Mouse (Mus musculus): ENCODE data around the gene 6430628N08Rik. TPM values are rescaled to one million over a fixed set of nuclear protein-coding genes. Genes with fewer than 3 reads are reported as not detected.

Gene 6430628N08Rik
- polyA plus RNA-seq, 2 experiments: not detected

DNA sequence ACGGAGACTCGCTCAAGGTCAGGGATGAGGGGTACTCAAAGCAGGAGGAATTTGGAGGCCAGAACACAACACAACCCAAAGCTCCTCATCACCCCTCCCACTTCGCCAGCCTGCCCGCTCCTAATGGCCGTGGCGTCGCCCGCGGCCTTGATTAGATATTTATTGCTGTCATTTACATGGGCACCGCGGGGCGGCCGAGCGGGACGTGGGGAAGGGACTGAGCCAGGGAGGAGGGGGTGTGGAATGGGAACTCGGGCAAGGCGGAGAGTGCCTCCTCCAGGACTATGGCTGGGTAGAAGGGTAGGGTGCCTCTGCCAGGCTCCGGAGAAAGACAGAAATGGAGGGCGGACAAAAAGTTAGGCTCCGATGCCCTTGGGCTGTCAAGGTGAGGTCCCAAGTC, 46.2 kb downstream of the 6430628N08Rik start:
- H3K9ac ChIP-seq (replicated peaks): no peak overlapping the region
- ATAC-seq (ENCODE audit: insufficient read depth) (no peak), DNase-seq (ENCODE audit: low read depth in 3 of 3, low spot score in 3 of 3) (no peak)
- no peak overlapping the region for H3K27ac ChIP-seq
- H3K4me3 ChIP-seq (ENCODE audit: insufficient read depth in 1 of 2, low read depth in 2 of 2, low read length in 2 of 2): no peak overlapping the region
- H3K9me3 ChIP-seq (ENCODE audit: control insufficient read depth, low read length): no peaks in the 10 kb centered on the region
- H3K4me1 ChIP-seq (replicated peaks; ENCODE audit: control insufficient read depth in 2 of 2, insufficient read depth in 2 of 2, low read length in 1 of 2): no peaks in the 10 kb centered on the region
- WGBS (ENCODE audit: insufficient replicate concordance): 2% methylated on average over 20 of the region's 20 CpGs
- TF ChIP-seq EP300 (IDR thresholded peaks at IDR 0.05; ENCODE audit: low read depth): no peak
- no peak for TF ChIP-seq CTCF (IDR thresholded peaks at IDR 0.05; ENCODE audit: low read depth)
- H3K4me2 ChIP-seq (ENCODE audit: low read depth): no peak overlapping the region
- H3K27me3 ChIP-seq (ENCODE audit: control insufficient read depth, insufficient read depth, low read length): peaks cover 97% of the 10 kb centered on the region
- H3K36me3 ChIP-seq (replicated peaks; ENCODE audit: control insufficient read depth, insufficient read depth, low read depth): no peaks in the 10 kb centered on the region

DNA sequence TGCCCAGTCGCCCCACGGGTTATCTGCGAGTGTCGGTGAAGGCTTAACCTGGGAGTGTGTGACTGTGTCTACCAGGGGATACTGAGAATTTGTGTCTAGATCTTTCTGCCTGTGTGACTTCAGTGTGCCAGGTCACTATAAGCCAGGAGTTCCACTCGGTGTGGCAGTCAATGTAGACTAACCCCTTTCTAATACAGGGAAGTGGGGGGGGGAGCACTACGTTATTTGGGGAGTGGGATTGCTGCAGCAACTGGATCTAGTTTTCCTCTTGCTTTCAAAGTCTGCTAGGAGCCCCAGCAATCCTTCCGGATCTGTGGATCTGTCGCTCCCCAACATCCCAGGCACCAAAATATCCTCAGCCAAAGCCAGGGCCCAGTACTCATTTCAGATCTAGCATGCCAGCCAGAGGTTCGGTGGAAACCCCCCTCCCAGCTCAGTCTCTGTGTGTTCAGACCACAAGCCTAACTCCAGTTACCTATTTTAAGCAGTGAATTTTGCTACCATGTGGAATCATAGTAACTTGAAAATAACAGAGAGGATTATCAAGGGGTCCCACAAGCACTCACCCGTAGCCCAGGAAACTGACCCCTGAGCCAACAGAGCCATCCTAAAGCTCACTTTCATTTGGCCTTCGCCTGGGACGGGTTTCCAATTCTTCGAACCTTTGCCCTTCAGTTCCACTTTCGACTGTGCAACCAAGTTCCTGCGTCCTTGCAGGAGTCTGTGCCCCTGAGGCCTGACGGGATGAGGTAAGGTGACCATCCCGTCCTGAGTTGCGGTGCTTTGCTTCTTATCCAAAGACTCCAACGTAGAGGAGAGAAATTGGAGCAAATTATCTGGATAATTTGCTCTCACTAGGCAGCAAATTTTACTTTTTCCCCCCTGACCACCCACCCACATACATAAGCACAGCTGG, 46.9 kb downstream of the 6430628N08Rik start:
- DNase-seq (ENCODE audit: low read depth in 3 of 3, low spot score in 3 of 3) (no peak), ATAC-seq (ENCODE audit: insufficient read depth) (no peak)
- WGBS (ENCODE audit: insufficient replicate concordance): 4% methylated on average over 19 of the region's 19 CpGs
- Histone ChIP-seq H3K27ac (no peak overlapping the region), H3K4me3 (ENCODE audit: insufficient read depth in 1 of 2, low read depth in 2 of 2, low read length in 2 of 2) (no peak overlapping the region), H3K4me2 (ENCODE audit: low read depth) (no peak overlapping the region), H3K27me3 (ENCODE audit: control insufficient read depth, insufficient read depth, low read length) (peaks cover 97% of the 10 kb centered on the region), H3K36me3 (replicated peaks; ENCODE audit: control insufficient read depth, insufficient read depth, low read depth) (no peaks in the 10 kb centered on the region), H3K4me1 (replicated peaks; ENCODE audit: control insufficient read depth in 2 of 2, insufficient read depth in 2 of 2, low read length in 1 of 2) (no peaks in the 10 kb centered on the region), H3K9ac (replicated peaks) (no peak overlapping the region), H3K9me3 (ENCODE audit: control insufficient read depth, low read length) (no peaks in the 10 kb centered on the region)
- TF ChIP-seq EP300 (IDR thresholded peaks at IDR 0.05; ENCODE audit: low read depth) (no peak), CTCF (IDR thresholded peaks at IDR 0.05; ENCODE audit: low read depth) (no peak)

DNA sequence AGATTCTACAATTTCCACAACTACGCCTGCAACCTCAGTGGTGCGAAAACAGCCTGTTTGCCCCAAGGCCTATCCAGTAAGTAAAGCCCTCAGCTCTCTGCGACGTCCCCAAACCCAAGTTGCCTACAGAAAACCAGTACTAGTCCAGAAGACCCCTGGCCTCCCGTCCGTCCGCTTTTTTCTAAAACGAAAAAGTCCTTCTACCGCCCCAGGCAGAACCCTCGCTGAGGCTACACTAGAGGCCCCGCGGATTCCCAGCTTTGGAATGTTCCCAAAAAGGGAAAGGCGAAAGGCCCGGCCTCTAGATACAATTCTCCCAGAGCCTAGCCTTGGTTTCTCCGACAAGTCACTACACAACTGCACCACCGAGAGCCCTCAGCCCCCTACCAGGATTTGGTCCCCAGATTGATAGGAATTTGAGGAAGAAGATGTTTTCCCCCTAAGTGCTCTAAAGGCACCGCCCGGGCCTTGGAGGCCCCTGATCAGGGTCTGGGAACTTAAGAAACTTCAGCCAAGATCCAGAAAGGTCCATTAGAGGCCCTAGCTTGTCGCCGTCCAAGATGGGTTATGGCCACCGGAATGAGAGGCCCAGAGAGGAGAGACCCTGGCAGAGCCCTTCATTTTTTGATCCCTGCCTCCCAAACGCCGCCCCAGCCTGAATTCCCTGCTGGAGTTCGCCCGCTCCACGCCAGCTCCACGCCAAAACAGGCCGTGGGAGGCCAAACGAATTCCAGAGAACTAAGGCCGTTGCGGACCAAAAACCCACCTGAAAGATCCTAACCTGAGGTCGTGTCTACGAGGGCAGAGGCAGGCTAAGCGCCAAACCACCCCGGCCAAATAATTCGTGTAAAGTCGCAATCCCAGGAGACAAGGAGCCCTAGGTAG, 48.1 kb downstream of the 6430628N08Rik start:
- no peak overlapping the region for H3K27ac ChIP-seq
- no peak overlapping the region for H3K4me3 ChIP-seq (ENCODE audit: insufficient read depth in 1 of 2, low read depth in 2 of 2, low read length in 2 of 2)
- WGBS (ENCODE audit: insufficient replicate concordance): 3% methylated on average over 37 of the region's 37 CpGs
- no peak overlapping the region for H3K4me2 ChIP-seq (ENCODE audit: low read depth)
- no peak overlapping the region for H3K9ac ChIP-seq (replicated peaks)
- ATAC-seq (ENCODE audit: insufficient read depth) (no peak), DNase-seq (ENCODE audit: low read depth in 3 of 3, low spot score in 3 of 3) (no peak)
- H3K36me3 ChIP-seq (replicated peaks; ENCODE audit: control insufficient read depth, insufficient read depth, low read depth): no peaks in the 10 kb centered on the region
- no peaks in the 10 kb centered on the region for H3K4me1 ChIP-seq (replicated peaks; ENCODE audit: control insufficient read depth in 2 of 2, insufficient read depth in 2 of 2, low read length in 1 of 2)
- no peaks in the 10 kb centered on the region for H3K9me3 ChIP-seq (ENCODE audit: control insufficient read depth, low read length)
- H3K27me3 ChIP-seq (ENCODE audit: control insufficient read depth, insufficient read depth, low read length): peaks cover 99% of the 10 kb centered on the region
- no peak for TF ChIP-seq CTCF (IDR thresholded peaks at IDR 0.05; ENCODE audit: low read depth)

DNA sequence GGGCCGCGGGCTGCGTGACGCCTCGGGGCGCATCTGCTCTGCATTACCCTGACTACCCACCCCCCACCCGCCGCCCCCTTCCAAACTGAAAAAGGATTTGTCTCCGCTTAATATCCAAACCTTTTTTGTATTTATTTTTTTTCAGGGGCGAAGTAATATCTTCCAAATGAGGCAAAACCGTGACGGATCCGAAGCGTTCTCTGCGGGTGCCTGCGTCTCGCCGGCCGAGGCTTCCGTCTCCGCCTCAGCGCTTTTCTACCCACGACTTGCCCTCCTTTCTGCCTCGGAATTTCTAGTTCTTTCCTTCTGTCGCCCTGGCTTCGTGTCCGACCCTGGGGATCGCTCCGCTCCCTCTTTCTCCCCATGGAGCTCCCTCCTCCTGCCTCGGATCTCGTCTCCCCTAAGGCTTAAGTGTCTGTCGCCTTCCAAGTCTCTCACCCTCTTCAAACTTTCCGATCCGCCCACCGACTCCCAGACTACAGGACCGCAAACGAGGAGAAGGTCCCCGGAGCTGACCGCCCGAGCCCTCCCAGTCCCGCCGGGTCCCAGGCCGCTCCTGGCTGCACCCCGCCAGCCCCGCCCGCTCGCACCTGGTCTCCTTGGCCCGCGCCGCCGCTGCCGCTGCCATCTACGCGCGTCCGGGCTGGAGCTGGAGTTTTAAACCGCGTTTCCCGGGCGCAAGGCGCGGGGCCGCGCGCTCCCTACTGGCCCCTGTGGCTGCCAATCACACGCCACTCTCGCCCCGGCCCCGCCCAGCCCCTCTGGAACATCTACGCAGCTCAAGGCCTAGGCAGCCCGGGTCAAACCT, 49.0 kb downstream of the 6430628N08Rik start, which contains the start of gene Dmbx1:
Gene Dmbx1 (minus strand): TSS at position 632 of the 808 bp plus-strand sequence.
- Histone ChIP-seq H3K27ac (no peak within 1 kb of the TSS), H3K4me3 (ENCODE audit: insufficient read depth in 1 of 2, low read depth in 2 of 2, low read length in 2 of 2) (peak within 1 kb of the TSS in 1 of 2 experiments; percentile 10; a peak in 1 of 4 replicates), H3K9ac (replicated peaks) (no peak within 1 kb of the TSS), H3K9me3 (ENCODE audit: control insufficient read depth, low read length) (no peaks in the 10 kb centered on the region), H3K4me1 (replicated peaks; ENCODE audit: control insufficient read depth in 2 of 2, insufficient read depth in 2 of 2, low read length in 1 of 2) (no peaks in the 10 kb centered on the region), H3K4me2 (ENCODE audit: low read depth) (peak within 1 kb of the TSS; percentile 24; the same call in 1 of the 2 replicates), H3K27me3 (ENCODE audit: control insufficient read depth, insufficient read depth, low read length) (peaks cover 99% of the 10 kb centered on the region), H3K36me3 (replicated peaks; ENCODE audit: control insufficient read depth, insufficient read depth, low read depth) (no peaks in the 10 kb centered on the region)
- ATAC-seq (ENCODE audit: insufficient read depth): no peak
- no peak for TF ChIP-seq CTCF (IDR thresholded peaks at IDR 0.05; ENCODE audit: low read depth)
- TF ChIP-seq EP300 (IDR thresholded peaks at IDR 0.05; ENCODE audit: low read depth): no peak
- no peak for DNase-seq (ENCODE audit: low read depth in 3 of 3, low spot score in 3 of 3)
- 1% methylated on average over 71 of the region's 71 CpGs for WGBS (ENCODE audit: insufficient replicate concordance)
